Mouse (Mus musculus): ENCODE measurements at regions not wholly inside any gene's neighbourhood (a gene's known extent, or its start where the extent isn't known, plus 50 kb on each side); places are given as distances from the start of the nearest gene placed in this dataset.

- DNase-seq (ENCODE audit: extremely low spot score in 1 of 2, low spot score in 1 of 2), result peak in 1 of 2 experiments; percentile 2
Measured at GRCm38 (mm10) chr16:82038616-82039015, 789.6 kb upstream of the Gm21833 start.
